Mouse (Mus musculus) MEL (cell line): Measurements from ENCODE around the gene Smurf2. TPM values are rescaled to one million over a fixed set of nuclear protein-coding genes. Genes with fewer than 3 reads are reported as not detected.
A peak's percentile ranks its signal among the peaks of the same experiment; 100 is the strongest.

Source experiments
- DNase-seq: peaks from one replicate; pipeline ENCODE4 v3.0.0; 2011; ENCODE audit warnings: low read depth, low spot score
- H3K27ac ChIP-seq: 2 replicates; pipeline ENCODE4 v1.5.1; 2012; ENCODE audit warnings: low read depth, mild to moderate bottlenecking, control low read depth, low read length, moderate library complexity; ENCODE audit not compliant: control insufficient read depth
- H3K27me3 ChIP-seq, 2 experiments: fragments of 150-350 bp in 1 of 2; sonication (generic) in 1 of 2; 2 replicates each; pipeline ENCODE4 v1.6.1; 2012; ENCODE audit warnings: low read length in 2 of 2, mild to moderate bottlenecking in 2 of 2, improper control_type of control experiment in 1 of 2, moderate library complexity in 1 of 2; ENCODE audit not compliant: insufficient read depth in 2 of 2, control insufficient read depth in 1 of 2
- H3K36me3 ChIP-seq, 2 experiments: 2 replicates each; pipeline ENCODE4 v1.6.1; 2012 to 2014; ENCODE audit warnings: low read length in 2 of 2, improper control_type of control experiment in 1 of 2, inconsistent platforms in 1 of 2, mild to moderate bottlenecking in 1 of 2; ENCODE audit not compliant: insufficient read depth in 2 of 2, control insufficient read depth in 1 of 2
- H3K4me1 ChIP-seq, 2 experiments: fragments of 150-350 bp in 1 of 2; sonication (generic) in 1 of 2; 2 replicates each; pipeline ENCODE4 v1.6.1; 2012; ENCODE audit warnings: low read length in 2 of 2, improper control_type of control experiment in 1 of 2, mild to moderate bottlenecking in 1 of 2; ENCODE audit not compliant: insufficient read depth in 2 of 2, control insufficient read depth in 1 of 2
- H3K4me3 ChIP-seq, 2 experiments: fragments of 150-350 bp in 1 of 2; sonication (generic) in 1 of 2; 2 replicates each; pipeline ENCODE4 v1.5.1; 2012; ENCODE audit warnings: low read depth in 2 of 2, low read length in 2 of 2, mild to moderate bottlenecking in 2 of 2, moderate library complexity in 2 of 2, control low read depth in 1 of 2, improper control_type of control experiment in 1 of 2; ENCODE audit not compliant: control insufficient read depth in 1 of 2, insufficient read depth in 1 of 2
- H3K79me2 ChIP-seq: 2 replicates; pipeline ENCODE4 v1.6.1; 2012; ENCODE audit warnings: mild to moderate bottlenecking, low read length, moderate library complexity; ENCODE audit not compliant: control insufficient read depth, poor library complexity, insufficient read depth
- H3K9ac ChIP-seq: 2 replicates; pipeline ENCODE4 v1.6.1; 2012; ENCODE audit warnings: low read depth, mild to moderate bottlenecking, control low read depth, low read length, moderate library complexity; ENCODE audit not compliant: control insufficient read depth, poor library complexity, severe bottlenecking
- H3K9me3 ChIP-seq: fragments of 150-350 bp; sonication (generic); replicated peaks from 2 replicates; pipeline ENCODE4 v1.6.1; 2012; ENCODE audit warnings: mild to moderate bottlenecking, low read length, improper control_type of control experiment, moderate library complexity; ENCODE audit not compliant: insufficient read depth
- CHD1 ChIP-seq: IDR thresholded peaks from 2 replicates; pipeline ENCODE4 v1.6.1; 2012; ENCODE audit warnings: low read depth, mild to moderate bottlenecking, inconsistent platforms, low read length, improper control_type of control experiment
- CTCF ChIP-seq, 3 experiments: IDR thresholded peaks in 2 of 3; conservative IDR thresholded peaks in 1 of 3; 2 replicates each; pipeline ENCODE4 v1.5.1; 2011 to 2012; ENCODE audit warnings: low read length in 3 of 3, low read depth in 2 of 3, mild to moderate bottlenecking in 2 of 3, improper control_type of control experiment in 1 of 3, inconsistent platforms in 1 of 3, mixed read lengths in 1 of 3, moderate library complexity in 1 of 3; ENCODE audit not compliant: control insufficient read depth in 1 of 3, insufficient read depth in 1 of 3, poor library complexity in 1 of 3, severe bottlenecking in 1 of 3
- ELF1 ChIP-seq: IDR thresholded peaks from 2 replicates; pipeline ENCODE4 v1.6.1; 2014; ENCODE audit warnings: low read depth, mild to moderate bottlenecking, inconsistent platforms, low read length, improper control_type of control experiment, moderate library complexity
- EP300 ChIP-seq, 2 experiments: IDR thresholded peaks; 2 replicates each; pipeline ENCODE4 v1.6.1; 2011; ENCODE audit warnings: improper control_type of control experiment in 2 of 2, low read length in 2 of 2, low read depth in 1 of 2, mild to moderate bottlenecking in 1 of 2
- GATA1 ChIP-seq: IDR thresholded peaks from 2 replicates; pipeline ENCODE4 v1.6.1; 2011; ENCODE audit warnings: low read depth, low read length, improper control_type of control experiment
- MAX ChIP-seq: IDR thresholded peaks from 2 replicates; pipeline ENCODE4 v1.6.1; 2011; ENCODE audit warnings: low read length, improper control_type of control experiment
- MAZ ChIP-seq: IDR thresholded peaks from 2 replicates; pipeline ENCODE4 v1.6.1; 2012; ENCODE audit warnings: low read depth, mild to moderate bottlenecking, inconsistent platforms, low read length, improper control_type of control experiment
- MXI1 ChIP-seq: IDR thresholded peaks from 2 replicates; pipeline ENCODE4 v1.6.1; 2011; ENCODE audit warnings: mild to moderate bottlenecking, low read depth, low read length, improper control_type of control experiment
- MYC ChIP-seq: IDR thresholded peaks from 2 replicates; pipeline ENCODE4 v1.6.1; 2011; ENCODE audit warnings: low read depth, mild to moderate bottlenecking, low read length, improper control_type of control experiment, moderate library complexity
- POLR2A ChIP-seq, 2 experiments: IDR thresholded peaks; 2 replicates each; pipeline ENCODE4 v1.6.1; 2011 to 2012; ENCODE audit warnings: low read length in 2 of 2, mild to moderate bottlenecking in 2 of 2, control low read depth in 1 of 2, improper control_type of control experiment in 1 of 2, low read depth in 1 of 2, moderate library complexity in 1 of 2; ENCODE audit not compliant: control insufficient read depth in 1 of 2, insufficient read depth in 1 of 2, poor library complexity in 1 of 2
- RAD21 ChIP-seq: IDR thresholded peaks from 2 replicates; pipeline ENCODE4 v1.6.1; 2011; ENCODE audit warnings: mild to moderate bottlenecking, low read depth, low read length, improper control_type of control experiment
- SIN3A ChIP-seq: IDR thresholded peaks from 2 replicates; pipeline ENCODE4 v1.6.1; 2012; ENCODE audit warnings: low read length, improper control_type of control experiment, inconsistent platforms
- SMC3 ChIP-seq: IDR thresholded peaks from 2 replicates; pipeline ENCODE4 v1.6.1; 2011; ENCODE audit warnings: low read depth, low read length, improper control_type of control experiment
- TAL1 ChIP-seq: IDR thresholded peaks from 2 replicates; pipeline ENCODE4 v1.6.1; 2012; ENCODE audit warnings: mild to moderate bottlenecking, inconsistent platforms, low read length, moderate library complexity, mixed read lengths
- USF1 ChIP-seq: IDR thresholded peaks from 2 replicates; pipeline ENCODE4 v1.6.1; 2014; ENCODE audit warnings: low read depth, mild to moderate bottlenecking, inconsistent platforms, low read length, improper control_type of control experiment, moderate library complexity
- USF2 ChIP-seq, 2 experiments: IDR thresholded peaks; 2 replicates each; pipeline ENCODE4 v1.6.1; 2011 to 2012; ENCODE audit warnings: improper control_type of control experiment in 2 of 2, low read length in 2 of 2, borderline replicate concordance in 1 of 2, inconsistent platforms in 1 of 2, low read depth in 1 of 2, mild to moderate bottlenecking in 1 of 2; ENCODE audit not compliant: insufficient read depth in 1 of 2
- ZC3H11A ChIP-seq: IDR thresholded peaks from 2 replicates; pipeline ENCODE4 v1.6.1; 2012; ENCODE audit warnings: low read depth, mild to moderate bottlenecking, inconsistent platforms, low read length, improper control_type of control experiment
- ZNF384 ChIP-seq: IDR thresholded peaks from 2 replicates; pipeline ENCODE4 v1.6.1; 2012; ENCODE audit warnings: low read depth, mild to moderate bottlenecking, inconsistent platforms, low read length, improper control_type of control experiment
- polyA plus RNA-seq, 2 experiments: library from polyadenylated mRNA; stranded (reverse) in 1 of 2; unstranded in 1 of 2; fragments of >175 nt in 1 of 2; fragments of >200 nt in 1 of 2; gene quantifications; 2 replicates each; pipeline versions ENCODE4 v1.2.1 to v1.2.4; 2012; ENCODE audit warnings: low replicate concordance in 2 of 2, low read depth in 1 of 2; ENCODE audit not compliant: insufficient read length in 2 of 2, insufficient read depth in 1 of 2, missing spikeins in 1 of 2
- total RNA-seq: library from RNA; depleted of rRNA; stranded (reverse); fragments of 300-350 nt; gene quantifications from 2 replicates; pipeline ENCODE4 v1.2.3, GENCODE M21; 2012

Gene Smurf2
- total and polyA plus RNA-seq, 3 experiments: 15.5 to 67.0 (median 17.5) TPM

- peak; percentile 53 for DNase-seq
- no peak overlapping the region for H3K4me3 ChIP-seq
Measured at GRCm38 (mm10) chr11:106872650-106873049, 47.9 kb downstream of the Smurf2 start.

GRCm38 (mm10) chr11:106851438-106851837, 69.1 kb downstream of the Smurf2 start:
- Histone ChIP-seq H3K4me3 (no peak overlapping the region), H3K27me3 (no peaks in the 10 kb centered on the region), H3K27ac (no peak overlapping the region)
- TF ChIP-seq SMC3 (peak; percentile 81), MYC (peak; percentile 75; the same call in 1 of the 2 replicates), CTCF (IDR thresholded peaks at IDR 0.05 in 2 of 3, conservative IDR thresholded peaks at IDR 0.05 in 1 of 3; ENCODE audit: control insufficient read depth in 1 of 3, insufficient read depth in 1 of 3, low read depth in 2 of 3, low read length in 3 of 3, poor library complexity in 1 of 3, severe bottlenecking in 1 of 3) (peak; percentile 1 to 85 (median 39); a peak in 3 of 6 replicates), RAD21 (peak; percentile 99), ZC3H11A (peak; percentile 83), MAX (no peak), SIN3A (no peak), ZNF384 (0 out of 2 replicates have a peak, but pooled peaks have one; percentile 35), ELF1 (peak; percentile 55)
- TF ChIP-seq, all 39 proteins: peak for 7
- Histone ChIP-seq H3K36me3 (peaks cover 0 to 16% of the 10 kb centered on the region in 2 experiments; a peak in 2 of 4 replicates), H3K9ac (no peak overlapping the region), H3K79me2 (no peaks in the 10 kb centered on the region), H3K9me3 (no peaks in the 10 kb centered on the region), H3K4me1 (no peaks in the 10 kb centered on the region)
- DNase-seq: peak; percentile 75

More at GRCm38 (mm10) chr11:106872650-106873049, 47.9 kb downstream of the Smurf2 start:
- TF ChIP-seq GATA1 (peak; percentile 55), TAL1 (no peak), MYC (peak; percentile 60; the same call in 1 of the 2 replicates), USF2 (IDR thresholded peaks at IDR 0.05; ENCODE audit: borderline replicate concordance in 1 of 2, insufficient read depth in 1 of 2, low read depth in 1 of 2, low read length in 2 of 2) (0 out of 4 replicates have a peak, but pooled peaks of 1 of the 2 experiments have one; percentile 16), POLR2A (IDR thresholded peaks at IDR 0.05; ENCODE audit: control insufficient read depth in 1 of 2, insufficient read depth in 1 of 2, low read depth in 1 of 2, low read length in 2 of 2, poor library complexity in 1 of 2) (no peak), SIN3A (peak; percentile 60; the same call in 1 of the 2 replicates), MXI1 (peak; percentile 72), CHD1 (no peak), MAX (peak; percentile 88), USF1 (peak; percentile 84), MAZ (no peak), EP300 (IDR thresholded peaks at IDR 0.05; ENCODE audit: low read depth in 1 of 2, low read length in 2 of 2) (0 out of 4 replicates have a peak, but pooled peaks of 1 of the 2 experiments have one; percentile 23)
- no peaks in the 10 kb centered on the region for H3K9me3 ChIP-seq
- peaks cover 1% of the 10 kb centered on the region; the same call in 1 of the 2 replicates for H3K79me2 ChIP-seq
- H3K27ac ChIP-seq: no peak overlapping the region
- H3K9ac ChIP-seq: no peak overlapping the region
- peaks cover 14 to 16% of the 10 kb centered on the region in 2 experiments for H3K36me3 ChIP-seq
- no peaks in the 10 kb centered on the region for H3K27me3 ChIP-seq
- H3K4me1 ChIP-seq: peaks cover 2 to 5% of the 10 kb centered on the region in 2 experiments; a peak in 3 of 4 replicates
